Mouse (Mus musculus): ENCODE measurements around the gene Ttll4.

- no peak for TF ChIP-seq EP300 (IDR thresholded peaks at IDR 0.05; ENCODE audit: insufficient read depth, low read depth, low read length)
- no peak for TF ChIP-seq POLR2A (IDR thresholded peaks at IDR 0.05; ENCODE audit: insufficient read depth, low read depth, low read length)
- TF ChIP-seq CTCF (IDR thresholded peaks at IDR 0.05) = peak; percentile 53
Measured at GRCm38 (mm10) chr1:74723748-74724147, 62.2 kb downstream of the Ttll4 start.

Measured in heart, adult 2 months (tissue).